Mouse (Mus musculus): ENCODE results near the gene Wnt5b. TPM values are rescaled to one million over a fixed set of nuclear protein-coding genes. Genes with fewer than 3 reads are reported as not detected.

The Wnt5b gene
- polyA plus RNA-seq, 1 experiment from 2014 or later, result 7.4 TPM

DNA sequence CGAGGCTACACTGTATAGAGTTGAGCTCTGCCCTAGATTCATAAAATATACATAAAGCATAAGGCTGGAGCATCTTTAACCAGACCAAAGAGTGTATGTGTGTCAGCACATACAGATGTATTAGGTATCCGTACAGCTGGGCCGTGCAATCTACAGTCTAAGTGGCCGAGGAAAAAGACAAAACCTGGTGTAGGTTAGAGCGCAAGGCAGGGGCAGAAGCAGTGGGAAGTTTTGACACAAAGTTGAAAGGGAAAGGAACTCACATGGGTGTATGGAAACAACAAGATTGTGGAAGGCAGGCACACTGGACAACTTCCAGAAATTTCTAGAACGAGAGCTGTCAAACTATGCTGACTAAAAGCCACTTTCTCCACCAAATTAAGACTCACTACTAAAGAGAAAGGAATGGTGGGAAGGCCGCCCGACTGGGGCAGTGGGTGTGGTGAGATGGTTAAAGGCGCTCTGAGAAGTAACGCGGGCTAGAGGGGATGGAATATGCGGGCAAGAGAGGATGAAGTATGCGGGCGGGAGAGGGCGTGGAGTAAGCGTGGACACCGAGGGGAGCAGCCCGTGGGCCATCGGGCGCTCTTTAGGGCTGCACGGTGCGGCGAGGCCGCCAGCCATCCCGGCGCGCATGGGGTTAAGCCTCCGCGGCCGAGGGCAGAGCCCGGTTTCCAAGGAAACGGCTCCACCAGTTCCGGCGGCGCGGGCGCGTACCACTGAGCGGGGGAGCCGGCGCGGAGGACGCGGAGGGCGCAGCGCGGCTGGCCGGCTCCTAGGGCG is 65.4 kb downstream of the Wnt5b start:
- DNase-seq (ENCODE audit: low spot score) (peak; percentile 88), ATAC-seq (replicated peaks; ENCODE audit: low FRiP score, low TSS enrichment, low read depth) (peak; percentile 92)
- Histone ChIP-seq H3K27ac (ENCODE audit: low read depth) (peak overlapping the region; percentile 99), H3K9ac (ENCODE audit: low read length) (peak overlapping the region; percentile 95), H3K9me3 (ENCODE audit: control insufficient read depth, low read length) (no peaks in the 10 kb centered on the region), H3K4me1 (replicated peaks; ENCODE audit: control insufficient read depth, insufficient read depth, low read length) (peaks cover 30% of the 10 kb centered on the region), H3K36me3 (ENCODE audit: control insufficient read depth, insufficient read depth, low read length) (peaks cover 5% of the 10 kb centered on the region), H3K4me3 (ENCODE audit: low read depth, low read length) (peak overlapping the region; percentile 81), H3K27me3 (replicated peaks; ENCODE audit: control insufficient read depth, insufficient read depth, low read length) (no peaks in the 10 kb centered on the region), H3K4me2 (ENCODE audit: low read length) (peak overlapping the region; percentile 96)
- WGBS, result 1% methylated on average over 49 of the region's 49 CpGs

DNA sequence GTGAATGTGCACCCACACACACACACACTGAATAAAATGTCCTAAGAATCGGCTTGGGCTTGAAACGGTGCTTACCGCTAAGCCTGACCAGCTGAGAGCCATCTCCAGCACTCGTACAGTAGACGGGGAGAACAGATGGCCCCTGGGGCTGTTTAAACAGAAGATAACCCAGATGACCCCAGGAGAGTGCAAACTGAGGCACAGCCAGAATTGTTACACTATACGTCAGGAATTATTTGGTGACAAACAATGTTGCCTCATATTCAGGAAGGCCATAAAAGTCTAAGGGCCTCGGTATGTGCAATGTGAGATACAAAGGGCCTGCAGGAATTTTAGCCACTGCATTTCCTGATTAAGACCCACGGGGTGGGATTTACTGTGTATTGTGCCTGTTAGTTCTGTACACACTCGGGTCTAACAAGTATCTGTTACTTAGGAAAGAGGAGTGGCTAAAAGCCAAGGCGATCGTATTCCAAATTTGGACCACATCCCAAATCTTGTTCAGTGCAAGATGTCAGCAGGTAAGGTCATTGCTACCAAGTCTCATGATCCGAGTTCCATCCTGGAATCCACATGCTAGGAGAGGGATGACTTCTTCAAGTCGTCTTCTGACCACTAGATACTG is 66.3 kb downstream of the Wnt5b start:
- ATAC-seq (replicated peaks; ENCODE audit: low FRiP score, low TSS enrichment, low read depth) (no peak), DNase-seq (ENCODE audit: low spot score) (no peak)
- H3K4me1 ChIP-seq (replicated peaks; ENCODE audit: control insufficient read depth, insufficient read depth, low read length), result peaks cover 24% of the 10 kb centered on the region
- H3K9me3 ChIP-seq (ENCODE audit: control insufficient read depth, low read length), result no peaks in the 10 kb centered on the region
- H3K27ac ChIP-seq (ENCODE audit: low read depth), result 0 out of 2 replicates have a peak overlapping the region, but pooled peaks have one; percentile 99
- no peaks in the 10 kb centered on the region for H3K27me3 ChIP-seq (replicated peaks; ENCODE audit: control insufficient read depth, insufficient read depth, low read length)
- no peaks in the 10 kb centered on the region for H3K36me3 ChIP-seq (ENCODE audit: control insufficient read depth, insufficient read depth, low read length)
- WGBS, result 20% methylated on average over 13 of the region's 13 CpGs
- H3K9ac ChIP-seq (ENCODE audit: low read length), result no peak overlapping the region
- H3K4me2 ChIP-seq (ENCODE audit: low read length), result peak overlapping the region; percentile 96
- no peak overlapping the region for H3K4me3 ChIP-seq (ENCODE audit: low read depth, low read length)

DNA sequence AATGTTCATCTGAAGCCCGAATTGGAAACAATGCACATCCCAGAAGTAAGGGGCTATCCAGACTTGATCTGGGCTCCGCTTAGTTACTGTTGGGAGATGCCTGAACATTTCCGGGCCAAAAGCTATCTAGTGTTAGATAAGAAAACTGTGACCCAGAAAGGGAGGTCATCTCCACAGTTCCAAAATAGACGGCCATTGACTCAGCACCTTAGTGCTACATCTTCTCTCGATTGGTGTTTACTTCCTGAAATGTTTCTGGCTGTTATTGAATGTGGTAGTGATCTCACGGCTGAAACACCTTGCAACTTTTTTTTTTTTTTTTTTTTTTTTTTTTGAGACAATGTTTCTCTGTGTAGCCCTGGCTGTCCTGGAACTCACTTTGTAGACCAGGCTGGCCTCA is 68.2 kb downstream of the Wnt5b start:
- Histone ChIP-seq H3K4me2 (ENCODE audit: low read length) (no peak overlapping the region), H3K4me1 (replicated peaks; ENCODE audit: control insufficient read depth, insufficient read depth, low read length) (peaks cover 16% of the 10 kb centered on the region), H3K27me3 (replicated peaks; ENCODE audit: control insufficient read depth, insufficient read depth, low read length) (no peaks in the 10 kb centered on the region), H3K27ac (ENCODE audit: low read depth) (no peak overlapping the region), H3K9ac (ENCODE audit: low read length) (no peak overlapping the region), H3K4me3 (ENCODE audit: low read depth, low read length) (no peak overlapping the region), H3K9me3 (ENCODE audit: control insufficient read depth, low read length) (no peaks in the 10 kb centered on the region), H3K36me3 (ENCODE audit: control insufficient read depth, insufficient read depth, low read length) (no peaks in the 10 kb centered on the region)
- DNase-seq (ENCODE audit: low spot score), result no peak
- 79% methylated on average over 6 of the region's 6 CpGs for WGBS
- ATAC-seq (replicated peaks; ENCODE audit: low FRiP score, low TSS enrichment, low read depth), result no peak

DNA sequence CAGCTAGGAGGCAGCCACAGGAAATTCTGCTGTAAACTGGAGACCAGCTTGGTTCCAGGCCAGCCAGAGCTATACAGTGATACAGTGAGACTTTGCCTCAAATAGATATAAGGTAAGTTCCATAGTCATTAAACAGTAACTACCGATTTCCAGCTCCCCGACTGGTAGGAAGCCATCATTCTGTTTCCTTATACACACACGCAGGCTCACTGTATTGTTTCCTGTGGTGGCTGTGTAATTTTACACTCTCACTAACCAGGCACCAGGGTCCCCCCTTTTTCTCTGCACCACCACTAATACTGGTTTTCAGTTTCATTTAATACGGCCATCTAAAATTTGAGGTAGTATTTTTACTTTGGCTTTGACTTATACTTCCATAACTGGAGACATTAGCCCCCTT is 70.2 kb downstream of the Wnt5b start:
- Histone ChIP-seq H3K4me1 (replicated peaks; ENCODE audit: control insufficient read depth, insufficient read depth, low read length) (peaks cover 16% of the 10 kb centered on the region), H3K9me3 (ENCODE audit: control insufficient read depth, low read length) (no peaks in the 10 kb centered on the region), H3K27me3 (replicated peaks; ENCODE audit: control insufficient read depth, insufficient read depth, low read length) (no peaks in the 10 kb centered on the region), H3K27ac (ENCODE audit: low read depth) (no peak overlapping the region), H3K9ac (ENCODE audit: low read length) (no peak overlapping the region), H3K36me3 (ENCODE audit: control insufficient read depth, insufficient read depth, low read length) (no peaks in the 10 kb centered on the region), H3K4me3 (ENCODE audit: low read depth, low read length) (no peak overlapping the region), H3K4me2 (ENCODE audit: low read length) (no peak overlapping the region)
- ATAC-seq (replicated peaks; ENCODE audit: low FRiP score, low TSS enrichment, low read depth) (no peak), DNase-seq (ENCODE audit: low spot score) (no peak)
- 76% methylated on average over 4 of the region's 4 CpGs for WGBS

DNA sequence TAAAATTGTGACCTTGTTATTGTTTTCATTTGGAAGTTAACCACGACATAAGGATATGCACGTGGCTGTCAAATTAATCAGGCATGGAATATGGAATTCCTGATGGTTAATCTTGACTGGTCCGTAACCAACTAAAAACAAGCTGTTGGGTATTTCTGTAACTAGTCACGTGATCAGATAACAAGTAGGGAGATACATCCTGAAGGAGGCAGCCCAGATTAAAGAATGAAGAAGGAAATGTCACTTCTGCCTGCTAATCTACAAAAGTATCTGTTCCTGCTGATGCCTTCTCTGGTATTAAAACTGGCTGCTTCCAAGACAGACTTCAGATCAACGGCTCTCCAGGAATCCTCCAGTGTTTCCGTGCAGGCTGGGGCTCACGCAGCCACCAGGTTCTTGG is 70.7 kb downstream of the Wnt5b start:
- no peak overlapping the region for H3K9ac ChIP-seq (ENCODE audit: low read length)
- no peak overlapping the region for H3K4me2 ChIP-seq (ENCODE audit: low read length)
- no peaks in the 10 kb centered on the region for H3K36me3 ChIP-seq (ENCODE audit: control insufficient read depth, insufficient read depth, low read length)
- DNase-seq (ENCODE audit: low spot score), result no peak
- peaks cover 14% of the 10 kb centered on the region for H3K4me1 ChIP-seq (replicated peaks; ENCODE audit: control insufficient read depth, insufficient read depth, low read length)
- H3K27ac ChIP-seq (ENCODE audit: low read depth), result no peak overlapping the region
- ATAC-seq (replicated peaks; ENCODE audit: low FRiP score, low TSS enrichment, low read depth), result no peak
- no peak overlapping the region for H3K4me3 ChIP-seq (ENCODE audit: low read depth, low read length)
- 81% methylated on average over 7 of the region's 7 CpGs for WGBS
- no peaks in the 10 kb centered on the region for H3K9me3 ChIP-seq (ENCODE audit: control insufficient read depth, low read length)
- no peaks in the 10 kb centered on the region for H3K27me3 ChIP-seq (replicated peaks; ENCODE audit: control insufficient read depth, insufficient read depth, low read length)

DNA sequence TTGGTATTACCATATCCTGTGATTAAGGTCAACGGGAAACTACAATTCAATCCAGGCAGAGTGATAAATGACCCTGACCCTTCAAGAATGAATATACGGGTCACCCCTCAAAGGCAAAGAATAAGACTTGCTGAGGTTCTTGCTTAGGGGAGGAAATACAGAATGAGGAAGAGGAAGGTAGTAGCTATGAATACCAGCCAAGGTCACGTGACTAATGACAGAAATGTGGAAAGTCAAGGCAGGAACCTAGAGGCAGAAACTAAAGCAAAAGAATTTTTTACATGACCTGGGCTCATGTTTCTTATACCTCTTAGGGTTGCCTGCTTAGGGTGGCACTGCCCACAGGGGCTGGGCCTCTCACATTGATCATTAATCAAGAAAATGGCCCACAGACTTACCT is 71.4 kb downstream of the Wnt5b start:
- ATAC-seq (replicated peaks; ENCODE audit: low FRiP score, low TSS enrichment, low read depth), result no peak
- 73% methylated on average over 3 of the region's 3 CpGs for WGBS
- Histone ChIP-seq H3K27ac (ENCODE audit: low read depth) (no peak overlapping the region), H3K4me3 (ENCODE audit: low read depth, low read length) (no peak overlapping the region), H3K36me3 (ENCODE audit: control insufficient read depth, insufficient read depth, low read length) (no peaks in the 10 kb centered on the region), H3K9ac (ENCODE audit: low read length) (no peak overlapping the region), H3K9me3 (ENCODE audit: control insufficient read depth, low read length) (no peaks in the 10 kb centered on the region), H3K4me1 (replicated peaks; ENCODE audit: control insufficient read depth, insufficient read depth, low read length) (peaks cover 6% of the 10 kb centered on the region), H3K27me3 (replicated peaks; ENCODE audit: control insufficient read depth, insufficient read depth, low read length) (no peaks in the 10 kb centered on the region), H3K4me2 (ENCODE audit: low read length) (no peak overlapping the region)
- DNase-seq (ENCODE audit: low spot score), result no peak

DNA sequence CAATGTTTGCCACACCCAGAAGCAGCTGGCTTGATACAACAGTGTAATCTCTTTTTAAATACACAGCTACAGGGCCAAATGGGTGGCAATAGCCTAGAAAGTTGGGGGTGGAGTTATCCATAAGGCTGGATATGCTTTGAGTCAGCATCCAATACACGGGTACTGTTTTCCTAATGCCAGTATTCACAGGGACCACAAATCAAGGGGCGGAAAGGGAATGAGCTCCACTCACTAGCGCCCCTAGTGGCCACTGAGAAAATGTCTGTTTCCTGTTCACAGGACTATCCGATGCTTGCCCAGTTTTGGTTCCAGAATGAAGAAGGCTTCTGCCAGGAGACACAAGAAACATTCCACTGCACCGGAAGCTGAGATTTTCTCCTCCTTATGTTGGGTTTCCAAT is 72.0 kb downstream of the Wnt5b start:
- H3K4me2 ChIP-seq (ENCODE audit: low read length), result no peak overlapping the region
- H3K36me3 ChIP-seq (ENCODE audit: control insufficient read depth, insufficient read depth, low read length), result no peaks in the 10 kb centered on the region
- H3K9ac ChIP-seq (ENCODE audit: low read length), result no peak overlapping the region
- H3K4me3 ChIP-seq (ENCODE audit: low read depth, low read length), result no peak overlapping the region
- no peaks in the 10 kb centered on the region for H3K9me3 ChIP-seq (ENCODE audit: control insufficient read depth, low read length)
- ATAC-seq (replicated peaks; ENCODE audit: low FRiP score, low TSS enrichment, low read depth), result no peak
- no peaks in the 10 kb centered on the region for H3K27me3 ChIP-seq (replicated peaks; ENCODE audit: control insufficient read depth, insufficient read depth, low read length)
- peaks cover 4% of the 10 kb centered on the region; the same call in 1 of the 2 replicates for H3K4me1 ChIP-seq (replicated peaks; ENCODE audit: control insufficient read depth, insufficient read depth, low read length)
- peak; percentile 71 for DNase-seq (ENCODE audit: low spot score)
- no peak overlapping the region for H3K27ac ChIP-seq (ENCODE audit: low read depth)
- 38% methylated on average over 5 of the region's 5 CpGs for WGBS

DNA sequence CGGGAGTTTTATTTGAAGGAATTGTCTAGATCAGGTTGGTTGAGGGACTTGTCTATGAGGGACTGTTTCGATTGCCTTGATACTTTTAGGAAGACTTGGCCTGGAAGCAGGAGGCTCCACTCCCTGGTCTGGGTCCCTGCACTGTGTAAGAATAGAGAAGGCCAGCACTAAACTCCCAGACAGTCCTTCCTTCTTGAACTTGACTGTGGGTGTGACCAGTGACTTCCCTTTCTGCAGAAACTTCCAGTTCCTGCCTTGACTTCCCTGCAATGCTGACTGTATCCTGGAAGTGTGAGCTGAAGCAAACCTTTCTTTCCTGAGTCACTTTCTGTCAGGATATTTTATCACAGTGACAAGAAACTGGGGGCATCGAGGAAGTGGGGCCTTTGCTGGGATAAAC is 73.4 kb downstream of the Wnt5b start:
- WGBS, result 85% methylated on average over 3 of the region's 3 CpGs
- Histone ChIP-seq H3K4me2 (ENCODE audit: low read length) (no peak overlapping the region), H3K4me3 (ENCODE audit: low read depth, low read length) (no peak overlapping the region), H3K27ac (ENCODE audit: low read depth) (no peak overlapping the region), H3K27me3 (replicated peaks; ENCODE audit: control insufficient read depth, insufficient read depth, low read length) (no peaks in the 10 kb centered on the region), H3K4me1 (replicated peaks; ENCODE audit: control insufficient read depth, insufficient read depth, low read length) (peaks cover 3% of the 10 kb centered on the region; the same call in 1 of the 2 replicates), H3K9ac (ENCODE audit: low read length) (no peak overlapping the region), H3K36me3 (ENCODE audit: control insufficient read depth, insufficient read depth, low read length) (no peaks in the 10 kb centered on the region), H3K9me3 (ENCODE audit: control insufficient read depth, low read length) (no peaks in the 10 kb centered on the region)
- no peak for ATAC-seq (replicated peaks; ENCODE audit: low FRiP score, low TSS enrichment, low read depth)
- DNase-seq (ENCODE audit: low spot score), result no peak

DNA sequence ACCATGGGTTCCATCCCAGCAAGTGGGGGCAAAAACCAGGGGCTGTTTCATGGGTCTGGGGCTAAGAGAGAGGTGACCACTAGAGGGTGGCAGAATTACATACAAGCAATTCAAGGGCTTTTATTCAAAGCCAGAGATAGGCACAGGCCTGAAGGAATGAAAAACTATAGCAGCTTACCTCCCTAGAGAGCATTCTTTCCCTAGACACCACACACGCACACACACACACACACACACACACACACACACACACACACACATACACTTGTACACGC is 76.4 kb downstream of the Wnt5b start:
- peaks cover 3% of the 10 kb centered on the region; the same call in 1 of the 2 replicates for H3K4me1 ChIP-seq (replicated peaks; ENCODE audit: control insufficient read depth, insufficient read depth, low read length)
- H3K27ac ChIP-seq (ENCODE audit: low read depth), result no peak overlapping the region
- H3K4me2 ChIP-seq (ENCODE audit: low read length), result no peak overlapping the region
- H3K36me3 ChIP-seq (ENCODE audit: control insufficient read depth, insufficient read depth, low read length), result no peaks in the 10 kb centered on the region
- H3K4me3 ChIP-seq (ENCODE audit: low read depth, low read length), result no peak overlapping the region
- H3K9ac ChIP-seq (ENCODE audit: low read length), result no peak overlapping the region
- H3K9me3 ChIP-seq (ENCODE audit: control insufficient read depth, low read length), result no peaks in the 10 kb centered on the region
- DNase-seq (ENCODE audit: low spot score) (no peak), ATAC-seq (replicated peaks; ENCODE audit: low FRiP score, low TSS enrichment, low read depth) (no peak)
- 84% methylated on average over 2 of the region's 2 CpGs for WGBS
- no peaks in the 10 kb centered on the region for H3K27me3 ChIP-seq (replicated peaks; ENCODE audit: control insufficient read depth, insufficient read depth, low read length)
